Mouse (Mus musculus) layer of hippocampus, adult 8-10 months (tissue): ENCODE data around the gene Aldh3b2. TPM values are rescaled to one million over a fixed set of nuclear protein-coding genes. Genes with fewer than 3 reads are reported as not detected.

Experiments
- DNase-seq, 2 experiments: peaks; one replicate each; pipeline ENCODE4 v3.0.0; 2022; ENCODE audit warnings: low spot score in 2 of 2
- total RNA-seq, 4 experiments: library from RNA; stranded (reverse); gene quantifications; 2 replicates each; pipeline ENCODE4 v1.2.4; 2022

Aldh3b2 gene
- total RNA-seq, 4 experiments from 2014 or later = 0.47 to 1.3 (median 0.90) TPM

DNA sequence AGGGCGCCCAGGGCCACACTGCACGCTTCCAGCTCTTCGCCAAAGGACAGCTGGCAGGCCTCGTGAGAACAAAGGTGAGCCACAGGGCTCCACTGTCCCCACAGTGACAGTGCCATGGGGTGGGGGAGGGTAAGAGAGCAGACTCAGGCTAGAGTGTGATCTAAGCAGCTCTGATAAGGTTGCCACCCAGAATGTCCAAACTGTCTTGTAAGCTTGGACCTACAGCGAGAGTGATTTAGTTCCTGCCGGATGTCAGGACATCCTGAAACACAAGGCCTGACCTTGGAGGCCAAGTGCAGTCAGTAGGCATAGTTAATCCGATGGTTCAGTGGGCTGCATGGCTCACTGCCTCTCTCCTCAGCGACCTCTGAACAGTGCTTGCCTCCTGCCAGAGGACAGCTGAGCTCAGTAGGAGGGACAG is 13.1 kb downstream of the Aldh3b2 start:
- DNase-seq = no peak

DNA sequence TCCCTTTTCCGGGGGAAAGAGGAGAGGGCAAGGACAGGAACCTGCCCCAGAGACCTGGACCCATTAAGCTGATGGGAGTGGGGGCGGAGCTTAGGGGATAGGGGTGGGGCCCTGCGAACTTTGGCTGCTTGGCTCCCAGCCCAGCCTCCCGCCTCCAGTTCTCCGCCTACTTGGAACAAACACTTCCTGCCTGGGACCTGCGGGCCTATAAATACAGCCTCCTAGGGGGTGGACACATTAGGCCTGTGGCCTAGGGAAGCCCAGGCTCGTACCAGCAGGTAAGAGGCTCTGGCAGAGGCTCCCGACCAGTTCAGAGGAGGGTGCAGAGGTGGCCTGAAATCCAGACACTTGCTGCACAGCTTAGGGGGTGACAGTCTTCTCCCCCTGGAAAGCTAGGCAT is 14.2 kb downstream of the Aldh3b2 start, which contains the start of gene Acy3:
Acy3 (plus strand) TSS at position 237 of the 400 bp plus-strand sequence.
- DNase-seq = peak in 1 of 2 experiments; percentile 47

- no peak for DNase-seq
Observed at GRCm38 (mm10) chr19:3988066-3988465, 15.9 kb downstream of the Aldh3b2 start.

GRCm38 (mm10) chr19:3988750-3989149 is 16.6 kb downstream of the Aldh3b2 start:
- DNase-seq = no peak

DNA sequence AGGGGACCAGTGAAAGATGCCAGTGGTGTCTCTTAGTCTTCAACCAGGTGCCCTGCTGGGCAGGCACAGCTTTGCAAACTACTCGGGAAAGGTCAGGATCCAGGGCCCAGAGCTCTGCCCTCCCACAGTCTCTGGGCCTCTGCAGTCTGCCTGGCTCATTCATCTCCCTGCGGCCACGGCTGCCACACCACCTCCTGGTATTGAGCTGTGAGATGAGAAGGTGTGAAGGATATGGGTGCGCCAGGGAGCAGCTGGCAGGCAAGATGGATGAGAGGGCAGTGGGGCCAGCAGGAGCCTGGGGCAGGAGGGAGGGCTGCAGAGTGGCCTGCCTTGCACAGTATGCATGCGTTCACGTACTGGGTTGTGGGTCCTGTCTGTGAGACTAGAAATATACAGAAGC is 18.7 kb downstream of the Aldh3b2 start:
- no peak for DNase-seq

- no peak for DNase-seq
Observed at GRCm38 (mm10) chr19:3991562-3991961, 19.4 kb downstream of the Aldh3b2 start.

GRCm38 (mm10) chr19:3991966-3992365 is 19.8 kb downstream of the Aldh3b2 start:
- no peak for DNase-seq

DNA sequence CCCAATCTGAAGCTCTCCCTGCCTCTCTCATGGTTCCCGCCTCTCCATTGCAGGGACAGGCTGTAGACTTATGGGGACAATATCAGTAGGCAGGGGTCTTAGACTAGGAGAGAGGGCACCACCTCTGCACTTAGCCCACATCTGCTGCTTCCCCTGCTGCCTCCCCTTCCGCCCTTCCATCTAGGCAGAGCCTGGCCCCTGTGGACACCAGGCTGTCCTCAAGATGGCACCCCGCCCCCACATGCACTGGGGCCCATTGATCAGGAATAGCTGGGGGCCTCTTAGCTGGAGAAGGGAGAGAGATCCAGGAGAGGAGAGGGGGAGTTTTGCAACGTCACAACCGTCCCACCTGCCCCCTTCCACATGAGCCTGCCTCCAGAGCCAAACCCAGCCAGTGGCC is 20.3 kb downstream of the Aldh3b2 start, which contains the start of gene Tbx10:
Tbx10 (plus strand) TSS at position 337 of the 400 bp plus-strand sequence.
- no peak for DNase-seq

- DNase-seq = no peak
Observed at GRCm38 (mm10) chr19:3994932-3995331, 22.8 kb downstream of the Aldh3b2 start.

DNA sequence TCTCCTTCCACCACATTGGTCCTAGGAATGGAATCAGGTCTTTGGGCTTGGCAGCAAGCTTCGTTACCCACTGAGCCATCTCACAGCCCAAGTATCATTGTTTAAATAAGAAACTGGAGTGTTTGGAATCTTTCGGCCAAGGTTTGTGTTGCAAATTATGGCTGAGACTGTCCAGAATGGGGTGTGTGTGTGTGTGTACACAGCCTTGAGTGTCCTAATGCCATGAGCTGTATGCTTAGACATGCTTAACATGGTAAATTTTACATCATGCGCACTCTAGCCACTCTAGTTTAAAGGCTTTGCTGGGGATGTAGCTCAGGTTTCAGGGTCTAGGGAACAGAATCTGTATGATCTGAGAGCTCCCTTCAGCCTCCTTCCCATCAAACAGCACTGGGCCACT is 23.4 kb downstream of the Aldh3b2 start:
- DNase-seq = no peak

DNA sequence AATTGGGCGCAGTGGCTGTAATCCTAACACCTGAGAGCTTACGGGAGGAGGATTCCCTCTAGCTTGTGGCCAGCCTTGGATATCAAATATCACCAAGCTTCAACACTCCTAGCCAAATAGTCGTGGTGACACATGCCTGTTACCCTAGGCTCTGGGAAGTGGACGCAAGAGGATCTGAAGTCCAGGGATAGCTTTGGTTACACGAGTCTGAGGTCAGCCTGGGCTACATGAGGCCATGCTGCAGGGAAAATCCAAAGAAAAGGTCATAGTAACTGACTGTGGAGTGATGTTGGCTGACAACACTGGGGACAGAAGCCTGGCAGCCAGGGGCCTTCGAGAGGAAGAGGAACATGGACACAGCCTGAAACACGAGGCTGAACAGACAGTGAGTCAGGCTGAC is 24.0 kb downstream of the Aldh3b2 start:
- DNase-seq = no peak

- DNase-seq = no peak
Observed at GRCm38 (mm10) chr19:3996747-3997146, 24.6 kb downstream of the Aldh3b2 start.

DNA sequence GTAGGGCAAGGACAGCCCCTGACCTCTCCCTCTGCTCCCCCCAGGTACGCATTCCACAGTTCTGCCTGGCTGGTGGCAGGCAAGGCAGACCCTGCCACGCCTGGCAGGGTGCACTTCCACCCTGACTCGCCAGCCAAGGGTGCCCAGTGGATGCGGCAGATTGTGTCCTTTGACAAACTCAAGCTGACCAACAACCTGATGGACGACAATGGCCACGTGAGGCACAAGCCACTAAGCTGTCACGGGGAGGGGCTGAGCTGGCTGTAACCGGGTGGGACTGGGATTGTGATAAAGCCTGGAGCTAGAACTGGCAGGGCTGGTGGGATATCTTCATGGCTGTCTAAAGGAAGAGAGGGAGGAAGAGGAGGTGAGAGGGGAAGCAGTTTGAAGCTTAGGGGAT is 25.1 kb downstream of the Aldh3b2 start:
- no peak for DNase-seq

- no peak for DNase-seq
Observed at GRCm38 (mm10) chr19:3998335-3998734, 26.2 kb downstream of the Aldh3b2 start.

- no peak for DNase-seq
Observed at GRCm38 (mm10) chr19:3999121-3999730, 27.1 kb downstream of the Aldh3b2 start.

- peak; percentile 95 to 97 for DNase-seq
Observed at GRCm38 (mm10) chr19:4000119-4000900, 28.2 kb downstream of the Aldh3b2 start, which contains the start of the genes Nudt8 and Gm49405. TSS of gene Nudt8 (plus strand) at chr19:4000580. TSS of gene Gm49405 (plus strand) at chr19:4000626.

- no peak for DNase-seq
Observed at GRCm38 (mm10) chr19:4000949-4001525, 28.9 kb downstream of the Aldh3b2 start.

DNA sequence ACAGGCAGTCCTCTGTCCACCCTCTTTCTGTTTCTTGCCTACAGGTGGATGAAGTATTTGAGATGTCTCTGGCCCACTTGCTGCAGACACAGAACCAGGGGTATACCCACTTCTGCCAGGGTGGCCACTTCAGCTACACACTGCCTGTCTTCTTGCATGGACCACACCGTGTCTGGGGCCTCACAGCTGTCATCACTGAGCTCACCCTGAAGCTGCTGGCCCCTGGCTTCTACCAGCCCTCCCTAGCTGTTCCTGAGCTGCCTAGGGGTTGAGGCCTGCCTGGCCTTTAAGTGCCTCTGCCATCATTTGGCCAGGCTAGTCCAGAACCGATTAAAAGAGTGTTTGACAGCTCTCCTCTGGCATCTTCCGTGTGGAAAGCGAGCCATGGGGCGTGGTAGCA is 29.6 kb downstream of the Aldh3b2 start:
- DNase-seq = no peak

DNA sequence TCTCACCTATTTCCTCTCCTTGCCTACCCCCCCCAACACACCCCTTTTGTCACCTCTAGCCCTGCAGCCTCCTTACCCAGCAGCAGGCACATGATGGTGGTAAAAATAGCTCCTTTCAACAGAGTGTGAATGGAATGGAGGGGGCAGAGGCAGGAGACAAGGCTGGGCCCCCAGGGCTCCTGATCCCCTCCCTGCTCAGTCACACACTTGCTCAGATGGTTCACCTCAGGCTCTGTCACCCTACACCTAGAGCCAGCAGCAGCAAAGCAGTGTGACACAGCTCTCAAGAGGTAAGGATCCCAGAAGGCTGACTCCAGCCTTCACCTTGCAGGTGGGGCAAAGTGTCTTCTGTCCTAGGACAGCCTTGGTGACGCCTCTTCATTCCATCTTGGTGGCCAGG is 31.0 kb downstream of the Aldh3b2 start, which contains the start of gene Doc2g:
Doc2g (plus strand) TSS at position 202 of the 400 bp plus-strand sequence.
- DNase-seq = no peak

GRCm38 (mm10) chr19:4003641-4004040 is 31.5 kb downstream of the Aldh3b2 start:
- no peak for DNase-seq

DNA sequence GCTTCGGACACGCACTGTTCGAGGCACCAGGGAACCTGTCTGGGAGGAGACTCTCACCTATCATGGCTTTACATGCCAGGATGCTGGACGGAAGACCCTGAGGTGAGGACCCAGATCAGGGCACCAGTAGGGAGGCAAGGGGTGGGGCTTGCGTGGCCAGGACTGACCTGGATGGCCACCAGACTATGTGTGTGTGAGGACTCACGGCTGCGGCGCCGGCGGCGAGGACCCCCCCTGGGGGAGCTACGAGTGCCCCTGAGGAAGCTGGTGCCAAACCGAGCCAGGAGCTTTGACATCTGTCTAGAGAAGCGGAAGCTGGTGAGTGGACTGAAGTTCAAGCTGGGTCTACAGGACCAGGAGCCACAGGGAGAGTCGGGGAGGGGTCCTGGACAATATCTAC is 32.2 kb downstream of the Aldh3b2 start:
- DNase-seq = no peak

DNA sequence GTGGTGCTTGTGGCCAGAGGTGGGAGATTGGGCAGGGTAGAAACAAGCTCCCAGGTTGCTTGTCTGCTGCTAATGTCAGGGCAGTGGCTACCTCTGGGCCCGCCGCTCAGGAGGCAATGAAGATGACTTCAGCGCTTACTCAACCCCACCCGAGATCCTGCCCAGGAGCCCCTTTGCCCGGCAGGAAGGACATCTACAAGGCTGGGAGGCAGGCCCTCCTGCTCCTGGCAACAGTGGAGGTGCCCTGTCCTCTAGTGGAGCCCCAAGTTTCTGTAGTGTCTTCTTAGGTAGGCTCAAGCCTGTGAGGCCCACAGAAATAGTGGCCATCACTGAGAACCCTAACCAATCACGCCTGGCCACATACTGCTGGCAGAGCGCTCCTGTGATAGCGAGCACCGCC is 33.0 kb downstream of the Aldh3b2 start:
- DNase-seq = no peak
